Comparison of ENCODE assay signal across 14 mouse cellular contexts in genomic region chr2:166545580-166545979, GRCm38 (mm10).
DNase-seq lines count a peak whose midpoint lies in the region; ATAC-seq and TF ChIP-seq lines count a peak whose summit lies in the region.
"Had no signal": no experiment of that assay in that cellular context is flagged by ENCODE, and none has a peak within 500 bp of the region (broad histone marks: within the 10 kb centered on the region; RNA-seq: fewer than 3 reads in every experiment).

No protein-coding gene starts in this region.

- 40% methylated on average over 4 of the region's 4 CpGs for WGBS in intestine, embryonic 16.5 days
- 57% methylated on average over 4 of the region's 4 CpGs for WGBS in intestine, postnatal 0 days
- 71% methylated on average over 4 of the region's 4 CpGs for WGBS in neural tube, embryonic 12.5 days

- H3K27ac ChIP-seq in intestine, embryonic 16.5 days (ENCODE audit: low read length): no peak overlapping the region
- H3K27ac ChIP-seq in intestine, postnatal 0 days (ENCODE audit: low read depth, low read length): no peak overlapping the region
- H3K27ac ChIP-seq in neural tube, embryonic 12.5 days: no peak overlapping the region
- H3K27ac ChIP-seq: liver, embryonic 13.5 days; stomach, embryonic 15.5 days had no signal

- no peak for TF ChIP-seq CTCF in intestine, postnatal 0 days (IDR thresholded peaks at IDR 0.05; ENCODE audit: low read depth)

- no peaks in the 10 kb centered on the region for H3K36me3 ChIP-seq in intestine, embryonic 16.5 days (ENCODE audit: control insufficient read depth, insufficient read depth, low read length)
- H3K36me3 ChIP-seq in intestine, postnatal 0 days (ENCODE audit: control insufficient read depth, insufficient read depth): no peaks in the 10 kb centered on the region
- H3K36me3 ChIP-seq in neural tube, embryonic 12.5 days: no peaks in the 10 kb centered on the region
- H3K36me3 ChIP-seq: liver, embryonic 13.5 days; stomach, embryonic 15.5 days had no signal

- no peaks in the 10 kb centered on the region for H3K27me3 ChIP-seq in intestine, embryonic 16.5 days (replicated peaks; ENCODE audit: control insufficient read depth, insufficient read depth, low read length)
- no peaks in the 10 kb centered on the region for H3K27me3 ChIP-seq in intestine, postnatal 0 days (replicated peaks; ENCODE audit: control insufficient read depth, insufficient read depth, low read length)
- no peaks in the 10 kb centered on the region for H3K27me3 ChIP-seq in neural tube, embryonic 12.5 days (replicated peaks)
- H3K27me3 ChIP-seq: liver, embryonic 13.5 days; stomach, embryonic 15.5 days had no signal

- 0 out of 2 replicates have a peak, but pooled peaks have one; percentile 5 for ATAC-seq in intestine, embryonic 16.5 days
- no peak for ATAC-seq in intestine, postnatal 0 days
- no peak for ATAC-seq in neural tube, embryonic 12.5 days (ENCODE audit: low FRiP score, low read depth)

- H3K4me1 ChIP-seq in intestine, embryonic 16.5 days (ENCODE audit: control insufficient read depth, insufficient read depth, low read length): peaks cover 14% of the 10 kb centered on the region
- H3K4me1 ChIP-seq in intestine, postnatal 0 days (replicated peaks; ENCODE audit: control insufficient read depth, insufficient read depth, low read length): no peaks in the 10 kb centered on the region
- peaks cover 39% of the 10 kb centered on the region for H3K4me1 ChIP-seq in neural tube, embryonic 12.5 days

- no peak overlapping the region for H3K9ac ChIP-seq in intestine, embryonic 16.5 days (ENCODE audit: low read depth, low read length)
- H3K9ac ChIP-seq in intestine, postnatal 0 days (ENCODE audit: low read depth, low read length): no peak overlapping the region
- H3K9ac ChIP-seq in neural tube, embryonic 12.5 days: 0 out of 2 replicates have a peak overlapping the region, but pooled peaks have one; percentile 9
- H3K9ac ChIP-seq: liver, embryonic 13.5 days; stomach, embryonic 15.5 days had no signal

- H3K4me2 ChIP-seq in intestine, embryonic 16.5 days (ENCODE audit: low read depth, low read length): no peak overlapping the region
- no peak overlapping the region for H3K4me2 ChIP-seq in intestine, postnatal 0 days (replicated peaks; ENCODE audit: low read depth)
- no peak overlapping the region for H3K4me2 ChIP-seq in neural tube, embryonic 12.5 days (replicated peaks)
- H3K4me2 ChIP-seq: liver, embryonic 13.5 days; stomach, embryonic 15.5 days had no signal

- H3K4me3 ChIP-seq in intestine, embryonic 16.5 days (ENCODE audit: low read length): no peak overlapping the region
- H3K4me3 ChIP-seq in intestine, postnatal 0 days (ENCODE audit: low read depth, low read length): no peak overlapping the region
- no peak overlapping the region for H3K4me3 ChIP-seq in neural tube, embryonic 12.5 days
- H3K4me3 ChIP-seq: liver, embryonic 13.5 days; stomach, embryonic 15.5 days had no signal

- no peaks in the 10 kb centered on the region for H3K9me3 ChIP-seq in intestine, embryonic 16.5 days (ENCODE audit: control insufficient read depth, low read length)
- H3K9me3 ChIP-seq in intestine, postnatal 0 days (ENCODE audit: control insufficient read depth): no peaks in the 10 kb centered on the region
- H3K9me3 ChIP-seq in neural tube, embryonic 12.5 days: no peaks in the 10 kb centered on the region
- H3K9me3 ChIP-seq: liver, embryonic 13.5 days; stomach, embryonic 15.5 days had no signal

- peak; percentile 19 for DNase-seq in embryo, embryonic 10 days (ENCODE audit: low spot score)
- DNase-seq in embryo, embryonic 9.5 days (ENCODE audit: extremely low spot score): no peak
- no peak for DNase-seq in neural tube, embryonic 10.5 days (ENCODE audit: extremely low spot score, low spot score)
- no peak for DNase-seq in adrenal gland, adult 18-20 months (ENCODE audit: low spot score in 2 of 2)
- DNase-seq in layer of hippocampus, adult 11-12 months (ENCODE audit: low spot score): no peak
- DNase-seq: adrenal gland, postnatal 25 days; cerebellum, postnatal 10 days; heart, postnatal 10 days; kidney, adult 11 months; liver, embryonic 13.5 days had no signal
